Comparison of ENCODE assay signal across 8 mouse cellular contexts in genomic region chrX:167152611-167153010, GRCm38 (mm10). TPM values are rescaled to one million over a fixed set of nuclear protein-coding genes. Genes with fewer than 3 reads are reported as not detected.
DNase-seq lines count a peak whose midpoint lies in the region; ATAC-seq lines count a peak whose summit lies in the region.

No protein-coding gene starts in this region.

- H3K36me3 ChIP-seq in liver, embryonic 12.5 days: no peaks in the 10 kb centered on the region

- no peaks in the 10 kb centered on the region for H3K9me3 ChIP-seq in liver, embryonic 12.5 days (replicated peaks)

- H3K4me3 ChIP-seq in liver, embryonic 12.5 days: no peak overlapping the region

- no peak overlapping the region for H3K4me2 ChIP-seq in liver, embryonic 12.5 days

- H3K27ac ChIP-seq in liver, embryonic 12.5 days: no peak overlapping the region

- H3K4me1 ChIP-seq in liver, embryonic 12.5 days: no peaks in the 10 kb centered on the region

- no peak overlapping the region for H3K9ac ChIP-seq in liver, embryonic 12.5 days

- peak; percentile 8 for DNase-seq in liver
- DNase-seq in brain, adult 2 months (ENCODE audit: low read depth, low spot score): peak; percentile 69
- peak; percentile 62 to 69 for DNase-seq in cerebellum, postnatal 36 days
- DNase-seq in heart, postnatal 4 days: peak; percentile 81
- peak; percentile 23 to 72 for DNase-seq in left cerebral cortex, postnatal 10 days (ENCODE audit: extremely low spot score in 1 of 2, low spot score in 2 of 2)
- DNase-seq in spleen, postnatal 10 days (ENCODE audit: low spot score in 2 of 2): no peak
- no peak for DNase-seq in B cell, adult 2 months

- H3K27me3 ChIP-seq in liver, embryonic 12.5 days (replicated peaks): no peaks in the 10 kb centered on the region

- intact Hi-C loops in left cerebral cortex, postnatal 10 days (cut with DNase I): no loop called here

- WGBS in liver, embryonic 12.5 days (ENCODE audit: insufficient replicate concordance): 59% methylated on average over 4 of the region's 4 CpGs

- no peak for ATAC-seq in liver, embryonic 12.5 days

RNA-seq across cellular contexts. Expression of gene Tmsb4x, which starts 56.5 kb away (rescaled TPM):
- 1,414 and 1,473 TPM in 2 replicates for polyA plus RNA-seq in liver, embryonic 12.5 days (2016; fragmentation: Nextera tagmentation; extraction: Ambion mirVana)
- 100 to 1,000 TPM; 856 to 962 TPM for total RNA-seq in heart, postnatal 4 days (2021)
- total RNA-seq in left cerebral cortex, postnatal 10 days (2021): 1,000 to 10,000 TPM; 1,429 to 1,477 TPM

Comparison
In these comparisons a context has a peak if more than half of its experiments do, and no peak if none do; other contexts are left out.
1. DNase-seq: peak in liver (single experiment), brain, adult 2 months (single experiment), cerebellum, postnatal 36 days (2 of 2), heart, postnatal 4 days (single experiment) and left cerebral cortex, postnatal 10 days (2 of 2); none in spleen, postnatal 10 days (0 of 2) and B cell, adult 2 months (0 of 2).